Mouse (Mus musculus) intestine, embryonic 14.5 days (tissue): ENCODE results near the gene Pigp. TPM values are rescaled to one million over a fixed set of nuclear protein-coding genes. Genes with fewer than 3 reads are reported as not detected.

Experiments used
- ATAC-seq: fragments of 200-750 bp; cut with Nextera tagmentation; replicated peaks from 2 replicates; pipeline ENCODE4 v1.8.0; 2017; ENCODE audit warnings: low read depth, moderate number of reproducible peaks, moderate TSS enrichment, moderate library complexity; ENCODE audit not compliant: low FRiP score, low TSS enrichment
- DNase-seq: peaks from one replicate; pipeline ENCODE4 v3.0.0-alpha.2; 2018; ENCODE audit warnings: low spot score
- H3K27ac ChIP-seq: fragments of 300-500 bp; sonication (generic); 2 replicates; pipeline ENCODE4 v1.5.1; 2014; ENCODE audit warnings: low read depth, mild to moderate bottlenecking, control low read depth
- H3K27me3 ChIP-seq: fragments of 300-500 bp; sonication (generic); replicated peaks from 2 replicates; pipeline ENCODE4 v1.6.1; 2014; ENCODE audit warnings: low read length, control low read depth; ENCODE audit not compliant: control insufficient read depth, insufficient read depth
- H3K36me3 ChIP-seq: fragments of 300-500 bp; sonication (generic); 2 replicates; pipeline ENCODE4 v1.6.1; 2014; ENCODE audit warnings: low read length, control low read depth; ENCODE audit not compliant: control insufficient read depth, insufficient read depth
- H3K4me1 ChIP-seq: fragments of 300-500 bp; sonication (generic); replicated peaks from 2 replicates; pipeline ENCODE4 v1.6.1; 2014; ENCODE audit warnings: low read length, control low read depth, mixed read lengths; ENCODE audit not compliant: control insufficient read depth, insufficient read depth
- H3K4me2 ChIP-seq: fragments of 300-500 bp; sonication (generic); 2 replicates; pipeline ENCODE4 v1.6.1; 2014; ENCODE audit warnings: low read length
- H3K4me3 ChIP-seq: fragments of 300-500 bp; sonication (generic); 2 replicates; pipeline ENCODE4 v1.5.1; 2014; ENCODE audit warnings: low read depth, low read length, control low read depth, mixed read lengths
- H3K9ac ChIP-seq: fragments of 300-500 bp; sonication (generic); 2 replicates; pipeline ENCODE4 v1.6.1; 2014; ENCODE audit warnings: mild to moderate bottlenecking, low read length
- H3K9me3 ChIP-seq: fragments of 300-500 bp; sonication (generic); 2 replicates; pipeline ENCODE4 v1.6.1; 2016; ENCODE audit warnings: low read length, control low read depth; ENCODE audit not compliant: control insufficient read depth
- WGBS: fragments of 180-500 bp; shearing (Covaris S2); extraction: QIAGEN DNeasy Blood & Tissue Kit; methylation state at CpG from one replicate; pipeline ENCODE4 v1.1.7; 2014; 5-methylcytosine and 5-hydroxymethylcytosine counted together
- polyA plus RNA-seq: library from polyadenylated mRNA; unstranded; fragments of >200 nt; fragmentation: Nextera tagmentation; extraction: Ambion mirVana; gene quantifications from 2 replicates; pipeline ENCODE4 v1.2.1, GENCODE M21; 2014

Gene Pigp
- polyA plus RNA-seq, 1 experiment from 2014 or later: 92.5 TPM

DNA sequence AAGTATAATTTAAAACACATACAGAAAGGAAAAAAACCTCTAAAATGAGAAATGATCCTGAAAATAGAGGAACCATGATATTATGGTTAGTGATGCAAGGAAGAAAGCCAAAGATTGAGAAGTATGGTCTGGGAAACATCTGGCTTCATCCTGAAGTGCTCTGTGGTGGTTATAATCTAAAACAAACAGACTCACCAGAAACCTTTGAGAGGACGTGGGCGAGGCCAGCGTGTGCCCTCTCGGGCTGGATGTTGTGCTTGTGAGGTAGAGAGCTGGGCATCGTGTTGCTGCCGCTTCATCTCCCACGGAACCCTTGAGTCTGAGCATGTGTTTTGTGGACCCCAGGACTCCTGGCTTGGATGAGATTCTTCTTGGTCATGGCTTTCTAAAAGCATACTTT lies 25.0 kb upstream of the Pigp start:
- DNase-seq (no peak), ATAC-seq (no peak)
- Histone ChIP-seq H3K9me3 (no peaks in the 10 kb centered on the region), H3K9ac (no peak overlapping the region), H3K27ac (no peak overlapping the region), H3K4me2 (no peak overlapping the region), H3K4me1 (no peaks in the 10 kb centered on the region; the same call in none of the 2 replicates), H3K4me3 (no peak overlapping the region), H3K36me3 (peaks cover 28% of the 10 kb centered on the region), H3K27me3 (no peaks in the 10 kb centered on the region)
- 73% methylated on average over 7 of the region's 7 CpGs for WGBS

DNA sequence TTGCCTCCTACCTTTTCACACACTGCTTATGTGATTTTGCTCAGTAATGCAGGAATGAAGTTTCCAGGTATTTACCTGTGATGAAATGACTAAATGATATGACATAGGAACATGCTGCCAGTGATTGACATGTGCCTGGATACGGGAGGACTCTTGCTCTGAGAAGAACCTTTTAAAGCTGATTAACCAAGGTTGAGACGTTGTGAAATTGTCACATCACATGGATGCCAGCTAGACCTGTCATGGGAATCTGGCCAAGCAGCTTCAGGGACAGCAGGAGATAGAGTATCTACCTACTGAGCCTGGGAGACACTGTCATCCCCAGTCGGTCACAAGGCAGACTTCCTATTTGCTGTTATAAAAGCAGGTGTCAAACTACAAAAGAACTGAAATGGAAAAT lies 23.4 kb upstream of the Pigp start:
- H3K36me3 ChIP-seq: peaks cover 28% of the 10 kb centered on the region
- H3K9me3 ChIP-seq: no peaks in the 10 kb centered on the region
- WGBS: 77% methylated on average over 3 of the region's 3 CpGs
- no peak for DNase-seq
- no peaks in the 10 kb centered on the region; the same call in 1 of the 2 replicates for H3K4me1 ChIP-seq
- H3K27me3 ChIP-seq: no peaks in the 10 kb centered on the region
- H3K9ac ChIP-seq: no peak overlapping the region
- no peak overlapping the region for H3K27ac ChIP-seq
- H3K4me2 ChIP-seq: no peak overlapping the region
- H3K4me3 ChIP-seq: no peak overlapping the region
- no peak for ATAC-seq

DNA sequence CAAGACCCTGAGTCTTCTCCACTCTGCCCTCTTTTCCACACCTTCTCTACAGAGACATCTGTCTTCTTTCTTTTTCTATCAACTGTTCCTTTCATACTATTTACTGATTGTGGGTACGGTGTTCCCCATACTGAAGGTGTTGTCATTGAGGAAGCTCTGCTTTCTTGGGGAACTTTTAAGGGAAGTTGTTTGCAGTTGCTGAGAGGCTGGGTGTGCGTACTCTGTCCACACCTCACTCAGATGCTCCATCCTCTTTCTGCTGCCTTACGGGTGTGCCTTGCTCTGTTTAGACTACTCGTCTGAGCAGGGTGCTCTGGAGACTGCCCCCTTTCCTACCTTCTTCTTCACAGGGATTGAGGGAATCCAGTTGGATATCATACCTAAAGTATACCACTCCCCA lies 20.7 kb upstream of the Pigp start:
- H3K4me3 ChIP-seq: no peak overlapping the region
- peaks cover 33% of the 10 kb centered on the region for H3K36me3 ChIP-seq
- WGBS: 65% methylated on average over 4 of the region's 4 CpGs
- H3K9me3 ChIP-seq: no peaks in the 10 kb centered on the region
- no peaks in the 10 kb centered on the region for H3K27me3 ChIP-seq
- H3K4me2 ChIP-seq: no peak overlapping the region
- H3K27ac ChIP-seq: no peak overlapping the region
- no peak for DNase-seq
- ATAC-seq: no peak
- H3K4me1 ChIP-seq: no peaks in the 10 kb centered on the region; the same call in 1 of the 2 replicates
- no peak overlapping the region for H3K9ac ChIP-seq

- H3K4me2 ChIP-seq: no peak overlapping the region
- DNase-seq (no peak), ATAC-seq (no peak)
- no peak overlapping the region for H3K9ac ChIP-seq
- WGBS: 93% methylated on average over 7 of the region's 7 CpGs
- H3K27me3 ChIP-seq: no peaks in the 10 kb centered on the region
- H3K4me1 ChIP-seq: no peaks in the 10 kb centered on the region; the same call in 1 of the 2 replicates
- no peak overlapping the region for H3K27ac ChIP-seq
- no peaks in the 10 kb centered on the region for H3K9me3 ChIP-seq
- peaks cover 21% of the 10 kb centered on the region for H3K36me3 ChIP-seq
- no peak overlapping the region for H3K4me3 ChIP-seq
Observed at GRCm38 (mm10) chr16:94387690-94388089, 16.0 kb upstream of the Pigp start.

DNA sequence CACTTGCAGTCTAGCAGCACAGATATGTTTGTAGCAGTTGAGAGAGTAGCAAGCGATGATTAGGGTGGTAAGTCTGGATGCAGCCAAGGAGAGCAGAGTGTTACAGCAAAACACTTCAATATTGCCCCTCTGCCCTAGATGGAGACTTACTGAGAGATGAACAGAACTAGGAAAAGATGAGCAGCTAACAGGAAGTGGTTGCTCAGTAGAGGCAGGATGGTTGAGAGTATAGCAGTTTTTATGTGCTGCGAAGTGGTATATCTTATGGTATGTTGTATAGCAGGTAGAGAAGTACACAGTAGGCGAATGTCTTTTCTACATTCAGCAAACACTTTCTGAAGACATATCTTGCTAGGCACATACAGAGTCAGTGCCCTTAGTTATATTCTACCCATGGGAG lies 11.6 kb upstream of the Pigp start:
- DNase-seq (no peak), ATAC-seq (no peak)
- Histone ChIP-seq H3K36me3 (peaks cover 21% of the 10 kb centered on the region), H3K4me3 (no peak overlapping the region), H3K4me1 (no peaks in the 10 kb centered on the region), H3K27ac (no peak overlapping the region), H3K27me3 (no peaks in the 10 kb centered on the region), H3K9me3 (no peaks in the 10 kb centered on the region), H3K9ac (no peak overlapping the region), H3K4me2 (no peak overlapping the region)
- WGBS: 97% methylated on average over 3 of the region's 3 CpGs

DNA sequence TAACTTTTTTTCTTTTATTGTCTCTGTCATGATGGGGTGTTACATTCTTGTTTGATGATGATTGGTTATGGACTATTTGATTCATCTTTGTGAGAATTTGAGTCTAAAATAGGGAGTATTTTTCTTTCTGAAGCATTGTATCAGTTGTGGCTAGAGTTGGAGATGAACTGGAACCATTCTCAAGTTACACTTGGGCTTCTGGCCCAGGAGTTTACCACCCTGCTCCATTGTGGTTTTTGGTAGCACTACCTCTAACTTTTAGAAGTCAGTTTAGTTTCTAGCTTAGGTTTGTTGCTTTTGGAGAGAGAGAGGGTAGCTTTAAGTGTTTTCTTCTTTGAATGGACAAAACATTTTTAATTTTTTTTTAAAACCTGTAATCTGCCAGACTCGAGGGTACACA lies 7.7 kb upstream of the Pigp start:
- Histone ChIP-seq H3K4me3 (no peak overlapping the region), H3K4me1 (peaks cover 2% of the 10 kb centered on the region), H3K36me3 (no peaks in the 10 kb centered on the region), H3K27ac (no peak overlapping the region), H3K27me3 (no peaks in the 10 kb centered on the region), H3K4me2 (no peak overlapping the region), H3K9me3 (no peaks in the 10 kb centered on the region), H3K9ac (no peak overlapping the region)
- WGBS: 73% methylated on average over 1 of the region's 1 CpGs
- DNase-seq (no peak), ATAC-seq (no peak)

DNA sequence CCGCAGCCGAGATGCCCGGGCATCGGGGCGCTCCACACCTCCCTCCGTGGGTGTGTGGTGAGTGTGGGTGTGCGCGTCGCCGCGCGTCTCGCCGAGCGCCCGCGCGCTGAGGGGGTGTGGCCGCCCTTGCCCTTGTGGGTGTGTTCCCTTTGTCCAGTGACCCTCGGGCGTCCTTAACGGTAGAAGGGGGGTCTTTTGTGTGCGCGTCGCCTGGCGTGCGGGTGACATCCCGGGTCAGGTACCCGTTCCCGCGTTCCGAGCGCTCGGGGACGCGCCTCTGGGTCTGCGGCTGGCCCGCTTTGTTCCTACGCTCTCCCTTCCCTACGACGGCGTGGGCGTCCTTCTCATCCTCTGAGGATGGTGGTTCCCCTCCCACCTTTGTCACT lies 734 bp downstream of the Pigp start:
- H3K4me2 ChIP-seq: peak overlapping the region; percentile 65
- peak; percentile 78 for ATAC-seq
- under 1% methylated on average over 40 of the region's 43 CpGs for WGBS
- H3K4me1 ChIP-seq: peaks cover 24% of the 10 kb centered on the region
- H3K9ac ChIP-seq: peak overlapping the region; percentile 74
- H3K36me3 ChIP-seq: no peaks in the 10 kb centered on the region
- DNase-seq: no peak
- H3K4me3 ChIP-seq: peak overlapping the region; percentile 67
- H3K27ac ChIP-seq: peak overlapping the region; percentile 97
- H3K9me3 ChIP-seq: no peaks in the 10 kb centered on the region
- H3K27me3 ChIP-seq: no peaks in the 10 kb centered on the region

GRCm38 (mm10) chr16:94370173-94370914 lies 1.3 kb downstream of the Pigp start, which contains the start of gene Ttc3:
Gene Ttc3 (plus strand): TSS chr16:94370618.
- Histone ChIP-seq H3K9ac (peak within 1 kb of the TSS; percentile 74), H3K9me3 (no peaks in the 10 kb centered on the region), H3K4me2 (peak within 1 kb of the TSS; percentile 65), H3K4me1 (peaks cover 24% of the 10 kb centered on the region), H3K4me3 (peak within 1 kb of the TSS; percentile 67), H3K27me3 (no peaks in the 10 kb centered on the region), H3K36me3 (no peaks in the 10 kb centered on the region), H3K27ac (peak within 1 kb of the TSS; percentile 97)
- peak; percentile 93 for DNase-seq
- peak; percentile 84 for ATAC-seq
- WGBS: under 1% methylated on average over 78 of the region's 79 CpGs
